Mouse (Mus musculus) limb, embryonic 14.5 days (tissue): Measurements from ENCODE around the gene Atp2a1. TPM values are rescaled to one million over a fixed set of nuclear protein-coding genes. Genes with fewer than 3 reads are reported as not detected.

Experiments
- ATAC-seq: fragments of 200-750 bp; cut with Nextera tagmentation; 2 replicates; pipeline ENCODE4 v1.8.0; 2017; ENCODE audit warnings: low read depth, moderate number of reproducible peaks, moderate TSS enrichment; ENCODE audit not compliant: low FRiP score
- DNase-seq: peaks from one replicate; pipeline ENCODE4 v3.0.0-alpha.2; 2015; ENCODE audit warnings: low spot score
- H3K27ac ChIP-seq: fragments of 300-500 bp; sonication (generic); replicated peaks from 2 replicates; pipeline ENCODE4 v1.5.1; 2014; ENCODE audit warnings: low read depth, mild to moderate bottlenecking, low read length, moderate library complexity, mixed read lengths
- H3K27me3 ChIP-seq: fragments of 300-500 bp; sonication (generic); 2 replicates; pipeline ENCODE4 v1.6.1; 2014; ENCODE audit warnings: low read length, mixed read lengths; ENCODE audit not compliant: control insufficient read depth, insufficient read depth
- H3K36me3 ChIP-seq: fragments of 300-500 bp; sonication (generic); 2 replicates; pipeline ENCODE4 v1.6.1; 2014; ENCODE audit warnings: mild to moderate bottlenecking, low read length, moderate library complexity, mixed read lengths; ENCODE audit not compliant: control insufficient read depth, insufficient read depth
- H3K4me1 ChIP-seq: fragments of 300-500 bp; sonication (generic); 2 replicates; pipeline ENCODE4 v1.6.1; 2014; ENCODE audit warnings: antibody characterized with exemption, low read length, mixed read lengths; ENCODE audit not compliant: control insufficient read depth, insufficient read depth
- H3K4me2 ChIP-seq: fragments of 300-500 bp; sonication (generic); replicated peaks from 2 replicates; pipeline ENCODE4 v1.6.1; 2014; ENCODE audit warnings: low read depth, mild to moderate bottlenecking, low read length, moderate library complexity; ENCODE audit not compliant: severe bottlenecking
- H3K4me3 ChIP-seq: fragments of 300-500 bp; sonication (generic); replicated peaks from 2 replicates; pipeline ENCODE4 v1.5.1; 2014; ENCODE audit warnings: low read length
- H3K9ac ChIP-seq: fragments of 300-500 bp; sonication (generic); 2 replicates; pipeline ENCODE4 v1.6.1; 2014; ENCODE audit warnings: mild to moderate bottlenecking, low read depth, low read length, moderate library complexity; ENCODE audit not compliant: severe bottlenecking
- H3K9me3 ChIP-seq: fragments of 300-500 bp; sonication (generic); 2 replicates; pipeline ENCODE4 v1.6.1; 2016; ENCODE audit warnings: low read length; ENCODE audit not compliant: control insufficient read depth
- POLR2A ChIP-seq: fragments of 200-500 bp; IDR thresholded peaks from 2 replicates; pipeline ENCODE4 v1.8.0; 2012; ENCODE audit warnings: inconsistent platforms, mild to moderate bottlenecking, moderate library complexity, borderline replicate concordance; ENCODE audit not compliant: insufficient read depth, insufficient read length; ENCODE audit errors: extremely low read depth
- WGBS: fragments of 180-500 bp; shearing (Covaris S2); extraction: QIAGEN DNeasy Blood & Tissue Kit; methylation state at CpG from one replicate; pipeline ENCODE4 v1.1.7; 2014; 5-methylcytosine and 5-hydroxymethylcytosine counted together
- polyA plus RNA-seq, 2 experiments: library from polyadenylated mRNA; depleted of rRNA in 1 of 2; stranded (reverse) in 1 of 2; unstranded in 1 of 2; fragments of >200 nt; fragmentation: Nextera tagmentation in 1 of 2; extraction: Ambion mirVana in 1 of 2; gene quantifications; 2 replicates each; pipeline versions ENCODE4 v1.2.1 to v1.2.3; 2012 to 2014

The Atp2a1 gene
- polyA plus RNA-seq, 2 experiments = 89.8 to 131 TPM

- Histone ChIP-seq H3K4me1 (peaks cover 17% of the 10 kb centered on the region), H3K4me2 (no peak overlapping the region), H3K27me3 (no peaks in the 10 kb centered on the region), H3K4me3 (no peak overlapping the region), H3K36me3 (no peaks in the 10 kb centered on the region), H3K27ac (0 out of 2 replicates have a peak overlapping the region, but pooled peaks have one; percentile 5), H3K9me3 (no peaks in the 10 kb centered on the region), H3K9ac (peak overlapping the region; percentile 12; the same call in 1 of the 2 replicates)
- WGBS = 32% methylated on average over 10 of the region's 10 CpGs
- TF ChIP-seq POLR2A = no peak
- peak; percentile 45; the same call in 1 of the 2 replicates for ATAC-seq
- no peak for DNase-seq
Measured at GRCm38 (mm10) chr7:126460623-126461399, 2.1 kb downstream of the Atp2a1 start.

- peaks cover 13% of the 10 kb centered on the region for H3K4me1 ChIP-seq
- H3K9ac ChIP-seq = no peak overlapping the region
- ATAC-seq = no peak
- no peaks in the 10 kb centered on the region for H3K27me3 ChIP-seq
- no peak overlapping the region for H3K4me2 ChIP-seq
- H3K27ac ChIP-seq = no peak overlapping the region
- no peak overlapping the region for H3K4me3 ChIP-seq
- DNase-seq = no peak
- WGBS = 79% methylated on average over 11 of the region's 11 CpGs
- no peak for TF ChIP-seq POLR2A
- no peaks in the 10 kb centered on the region for H3K9me3 ChIP-seq
- H3K36me3 ChIP-seq = no peaks in the 10 kb centered on the region
Measured at GRCm38 (mm10) chr7:126458844-126459618, 3.9 kb downstream of the Atp2a1 start.

GRCm38 (mm10) chr7:126458225-126458624 lies 4.7 kb downstream of the Atp2a1 start:
- ATAC-seq (no peak), DNase-seq (no peak)
- no peak overlapping the region for H3K9ac ChIP-seq
- 80% methylated on average over 5 of the region's 5 CpGs for WGBS
- no peaks in the 10 kb centered on the region for H3K27me3 ChIP-seq
- H3K4me1 ChIP-seq = peaks cover 10% of the 10 kb centered on the region
- TF ChIP-seq POLR2A = no peak
- H3K9me3 ChIP-seq = no peaks in the 10 kb centered on the region
- H3K27ac ChIP-seq = no peak overlapping the region
- no peaks in the 10 kb centered on the region for H3K36me3 ChIP-seq
- no peak overlapping the region for H3K4me2 ChIP-seq
- H3K4me3 ChIP-seq = no peak overlapping the region

GRCm38 (mm10) chr7:126456382-126457266 lies 6.3 kb downstream of the Atp2a1 start:
- H3K27me3 ChIP-seq = no peaks in the 10 kb centered on the region
- H3K4me2 ChIP-seq = no peak overlapping the region
- DNase-seq (no peak), ATAC-seq (no peak)
- no peaks in the 10 kb centered on the region for H3K36me3 ChIP-seq
- no peaks in the 10 kb centered on the region for H3K9me3 ChIP-seq
- WGBS = 87% methylated on average over 17 of the region's 17 CpGs
- H3K4me3 ChIP-seq = no peak overlapping the region
- 0 out of 2 replicates have a peak, but pooled peaks cover 10% of the 10 kb centered on the region for H3K4me1 ChIP-seq
- no peak overlapping the region for H3K9ac ChIP-seq
- TF ChIP-seq POLR2A = no peak
- H3K27ac ChIP-seq = no peak overlapping the region

- WGBS = 77% methylated on average over 2 of the region's 2 CpGs
- Histone ChIP-seq H3K27me3 (no peaks in the 10 kb centered on the region), H3K4me1 (0 out of 2 replicates have a peak, but pooled peaks cover under 1% of the 10 kb centered on the region), H3K9ac (no peak overlapping the region), H3K4me2 (no peak overlapping the region), H3K9me3 (no peaks in the 10 kb centered on the region), H3K36me3 (no peaks in the 10 kb centered on the region), H3K27ac (no peak overlapping the region), H3K4me3 (no peak overlapping the region)
- ATAC-seq = no peak
- no peak for TF ChIP-seq POLR2A
- no peak for DNase-seq
Measured at GRCm38 (mm10) chr7:126455242-126455641, 7.7 kb downstream of the Atp2a1 start.
